Mouse (Mus musculus) CH12.LX (cell line): ENCODE measurements around the gene Kcnn4. TPM values are rescaled to one million over a fixed set of nuclear protein-coding genes. Genes with fewer than 3 reads are reported as not detected.
A peak's percentile ranks its signal among the peaks of the same experiment; 100 is the strongest.

ENCODE experiments used
- DNase-seq: peaks from one replicate; pipeline ENCODE4 v3.0.0-alpha.2; 2013; ENCODE audit errors: extremely low read depth
- H3K27ac ChIP-seq: 2 replicates; pipeline ENCODE4 v1.5.1; 2012; ENCODE audit warnings: low read depth, mild to moderate bottlenecking, control low read depth, moderate library complexity; ENCODE audit not compliant: insufficient read depth
- H3K27me3 ChIP-seq: replicated peaks from 2 replicates; pipeline ENCODE3; 2012; ENCODE audit warnings: inconsistent platforms
- H3K36me3 ChIP-seq, 2 experiments: replicated peaks in 1 of 2; 2 replicates each; pipeline versions ENCODE3 to v1.6.1; 2012; ENCODE audit warnings: inconsistent platforms in 1 of 2, low read length in 1 of 2, mild to moderate bottlenecking in 1 of 2, mixed read lengths in 1 of 2, moderate library complexity in 1 of 2; ENCODE audit not compliant: control insufficient read depth in 1 of 2, insufficient read depth in 1 of 2
- H3K4me1 ChIP-seq, 2 experiments: 2 replicates each; pipeline ENCODE4 v1.6.1; 2012; ENCODE audit warnings: inconsistent platforms in 1 of 2, moderate library complexity in 1 of 2; ENCODE audit not compliant: insufficient read depth in 2 of 2, control insufficient read depth in 1 of 2
- H3K4me2 ChIP-seq: 2 replicates; pipeline ENCODE4 v1.6.1; 2012; ENCODE audit warnings: low read depth, mild to moderate bottlenecking, control low read depth; ENCODE audit not compliant: poor library complexity, insufficient read depth, severe bottlenecking
- H3K4me3 ChIP-seq, 3 experiments: fragments of 150-350 bp in 1 of 3; sonication (generic) in 1 of 3; replicated peaks in 1 of 3; 2 replicates each; pipeline versions ENCODE3 to v1.5.1; 2011 to 2012; ENCODE audit warnings: low read depth in 2 of 3, low read length in 2 of 3, mild to moderate bottlenecking in 2 of 3, moderate library complexity in 2 of 3, control low read depth in 1 of 3, improper control_type of control experiment in 1 of 3, inconsistent platforms in 1 of 3, mixed read lengths in 1 of 3; ENCODE audit not compliant: poor library complexity in 1 of 3
- H3K79me2 ChIP-seq: replicated peaks from 2 replicates; pipeline ENCODE4 v1.6.1; 2012; ENCODE audit warnings: mild to moderate bottlenecking, moderate library complexity; ENCODE audit not compliant: control insufficient read depth, poor library complexity, insufficient read depth, severe bottlenecking; ENCODE audit errors: extremely low read depth
- H3K9ac ChIP-seq: 2 replicates; pipeline ENCODE4 v1.6.1; 2012; ENCODE audit warnings: low read depth, mild to moderate bottlenecking, control low read depth, moderate library complexity; ENCODE audit not compliant: insufficient read depth
- H3K9me3 ChIP-seq: replicated peaks from 2 replicates; pipeline ENCODE3; 2012; ENCODE audit warnings: low read length, inconsistent platforms, mixed read lengths
- BHLHE40 ChIP-seq: IDR thresholded peaks from 2 replicates; pipeline ENCODE4 v1.6.1; 2011; ENCODE audit warnings: mild to moderate bottlenecking, low read depth, low read length, improper control_type of control experiment
- CHD2 ChIP-seq: IDR thresholded peaks from 2 replicates; pipeline ENCODE4 v1.6.1; 2011; ENCODE audit warnings: low read length, improper control_type of control experiment
- E2F4 ChIP-seq: IDR thresholded peaks from 2 replicates; pipeline ENCODE4 v1.6.1; 2011; ENCODE audit warnings: low read depth, low read length, improper control_type of control experiment; ENCODE audit not compliant: insufficient replicate concordance
- ELF1 ChIP-seq: IDR thresholded peaks from 2 replicates; pipeline ENCODE4 v1.6.1; 2014; ENCODE audit warnings: low read depth, mild to moderate bottlenecking, inconsistent platforms, low read length, improper control_type of control experiment
- GABPA ChIP-seq: IDR thresholded peaks from 2 replicates; pipeline ENCODE4 v1.6.1; 2012; ENCODE audit warnings: low read depth, low read length, improper control_type of control experiment, inconsistent platforms; ENCODE audit not compliant: insufficient replicate concordance
- HCFC1 ChIP-seq: IDR thresholded peaks from 2 replicates; pipeline ENCODE4 v1.6.1; 2012; ENCODE audit warnings: low read depth, mild to moderate bottlenecking, inconsistent platforms, low read length, improper control_type of control experiment
- IRF4 ChIP-seq: IDR thresholded peaks from 2 replicates; pipeline ENCODE4 v1.6.1; 2014; ENCODE audit warnings: low read depth, mild to moderate bottlenecking, inconsistent platforms, low read length, improper control_type of control experiment
- MAX ChIP-seq: IDR thresholded peaks from 2 replicates; pipeline ENCODE4 v1.6.1; 2011; ENCODE audit warnings: low read length, improper control_type of control experiment
- MAZ ChIP-seq: IDR thresholded peaks from 2 replicates; pipeline ENCODE4 v1.6.1; 2012; ENCODE audit warnings: low read depth, mild to moderate bottlenecking, inconsistent platforms, low read length, improper control_type of control experiment, moderate library complexity
- MEF2A ChIP-seq: IDR thresholded peaks from 2 replicates; pipeline ENCODE4 v1.6.1; 2014; ENCODE audit warnings: low read depth, mild to moderate bottlenecking, inconsistent platforms, low read length, improper control_type of control experiment, borderline replicate concordance
- MYC ChIP-seq: IDR thresholded peaks from 2 replicates; pipeline ENCODE4 v1.6.1; 2011; ENCODE audit warnings: low read depth, mild to moderate bottlenecking, improper control_type of control experiment, low read length
- POLR2AphosphoS2 ChIP-seq: IDR thresholded peaks from 2 replicates; pipeline ENCODE4 v1.6.1; 2011; ENCODE audit warnings: low read depth, low read length, improper control_type of control experiment
- RAD21 ChIP-seq: IDR thresholded peaks from 2 replicates; pipeline ENCODE4 v1.6.1; 2011; ENCODE audit warnings: low read depth, mild to moderate bottlenecking, low read length, improper control_type of control experiment, moderate library complexity
- RCOR1 ChIP-seq: conservative IDR thresholded peaks from 2 replicates; pipeline ENCODE4 v1.6.1; 2012; ENCODE audit warnings: low read depth, mild to moderate bottlenecking, inconsistent platforms, low read length, improper control_type of control experiment
- SIN3A ChIP-seq: IDR thresholded peaks from 2 replicates; pipeline ENCODE4 v1.6.1; 2012; ENCODE audit warnings: low read length, improper control_type of control experiment, inconsistent platforms
- SMC3 ChIP-seq: IDR thresholded peaks from 2 replicates; pipeline ENCODE4 v1.6.1; 2011; ENCODE audit warnings: low read depth, low read length, improper control_type of control experiment
- TCF12 ChIP-seq: IDR thresholded peaks from 2 replicates; pipeline ENCODE4 v1.6.1; 2014; ENCODE audit warnings: low read depth, mild to moderate bottlenecking, inconsistent platforms, low read length, improper control_type of control experiment
- UBTF ChIP-seq: IDR thresholded peaks from 2 replicates; pipeline ENCODE4 v1.6.1; 2012; ENCODE audit warnings: low read depth, mild to moderate bottlenecking, inconsistent platforms, low read length, improper control_type of control experiment, moderate library complexity
- ZC3H11A ChIP-seq: IDR thresholded peaks from 2 replicates; pipeline ENCODE4 v1.6.1; 2012; ENCODE audit warnings: low read depth, mild to moderate bottlenecking, inconsistent platforms, low read length, improper control_type of control experiment
- ZKSCAN1 ChIP-seq: IDR thresholded peaks from 2 replicates; pipeline ENCODE4 v1.6.1; 2012; ENCODE audit warnings: low read depth, inconsistent platforms, low read length, improper control_type of control experiment, borderline replicate concordance
- ZNF384 ChIP-seq: IDR thresholded peaks from 2 replicates; pipeline ENCODE4 v1.6.1; 2012; ENCODE audit warnings: low read depth, low read length, improper control_type of control experiment, inconsistent platforms
- dilution Hi-C: fragments of 300-500 bp; cut with MboI; formaldehyde crosslinking; loops from 2 replicates; pipeline ENCODE4 v1.14.3; 2020; ENCODE audit warnings: low sequenced_read_pairs; ENCODE audit not compliant: extremely low pct_unique_long_range_greater_than_20kb, extremely low pct_ligation_motif_present
- in situ Hi-C: fragments of 300-500 bp; cut with MboI; formaldehyde crosslinking; loops from 3 replicates; pipeline ENCODE4 v1.14.3; 2019; ENCODE audit warnings: low sequenced_read_pairs, low pct_ligation_motif_present, low pct_unique_long_range_greater_than_20kb, mixed read lengths
- polyA plus RNA-seq: library from polyadenylated mRNA; unstranded; fragments of >175 nt; gene quantifications from 2 replicates; pipeline ENCODE4 v1.2.1, GENCODE M21; 2012; ENCODE audit warnings: low read depth; ENCODE audit not compliant: insufficient read length
- total RNA-seq, 2 experiments: library from RNA; depleted of rRNA; stranded (reverse); fragments of 300-350 nt in 1 of 2; fragments of >200 nt in 1 of 2; gene quantifications; 2 replicates each; pipeline ENCODE4 v1.2.3; 2012 to 2014

Gene Kcnn4
- total and polyA plus RNA-seq, 3 experiments, result 8.2 to 12.9 (median 10.5) TPM

- Histone ChIP-seq H3K9me3 (peaks cover 5% of the 10 kb centered on the region), H3K4me1 (peaks cover 0 to 8% of the 10 kb centered on the region in 2 experiments; a peak in 1 of 4 replicates), H3K27me3 (no peaks in the 10 kb centered on the region), H3K79me2 (no peaks in the 10 kb centered on the region), H3K27ac (no peak overlapping the region), H3K4me2 (no peak overlapping the region), H3K36me3 (peaks cover 23 to 83% of the 10 kb centered on the region in 2 experiments), H3K9ac (no peak overlapping the region), H3K4me3 (no peak overlapping the region)
- TF ChIP-seq TCF12 (no peak), MEF2A (no peak), IRF4 (no peak), SIN3A (no peak), ZNF384 (no peak), GABPA (no peak), RCOR1 (no peak), MAX (no peak), CHD2 (no peak), SMC3 (no peak)
- dilution Hi-C loops, result no loop called here
- no peak for DNase-seq
- in situ Hi-C loops, result no loop called here
Observed at GRCm38 (mm10) chr7:24410831-24411230, 40.8 kb downstream of the Kcnn4 start.

- DNase-seq, result peak; percentile 18
Observed at GRCm38 (mm10) chr7:24413630-24414029, 43.6 kb downstream of the Kcnn4 start.

GRCm38 (mm10) chr7:24415261-24415660 lies 45.2 kb downstream of the Kcnn4 start:
- H3K9me3 ChIP-seq, result peaks cover 5% of the 10 kb centered on the region
- no peak overlapping the region for H3K27ac ChIP-seq
- no peaks in the 10 kb centered on the region for H3K79me2 ChIP-seq
- no peaks in the 10 kb centered on the region for H3K27me3 ChIP-seq
- in situ Hi-C loops (no loop called here), dilution Hi-C loops (no loop called here)
- H3K4me3 ChIP-seq, result no peak overlapping the region
- peaks cover 0 to 8% of the 10 kb centered on the region in 2 experiments; a peak in 1 of 4 replicates for H3K4me1 ChIP-seq
- no peak overlapping the region for H3K9ac ChIP-seq
- peaks cover 25 to 78% of the 10 kb centered on the region in 2 experiments for H3K36me3 ChIP-seq
- no peak overlapping the region for H3K4me2 ChIP-seq
- DNase-seq, result no peak
- TF ChIP-seq E2F4 (no peak), UBTF (no peak), ZC3H11A (no peak), HCFC1 (no peak), MYC (no peak), MAZ (no peak), GABPA (no peak)

More at GRCm38 (mm10) chr7:24413630-24414029, 43.6 kb downstream of the Kcnn4 start:
- no peak for TF ChIP-seq POLR2AphosphoS2
- TF ChIP-seq MAX, result no peak
- no peak for TF ChIP-seq ELF1
- TF ChIP-seq ZKSCAN1, result no peak
- TF ChIP-seq RAD21, result no peak
- no peak for TF ChIP-seq TCF12
- TF ChIP-seq BHLHE40, result no peak
- no peak for TF ChIP-seq HCFC1
- peaks cover 20 to 78% of the 10 kb centered on the region in 2 experiments for H3K36me3 ChIP-seq
- dilution Hi-C loops, result no loop called here
- H3K79me2 ChIP-seq, result no peaks in the 10 kb centered on the region
- H3K4me3 ChIP-seq, result no peak overlapping the region
- H3K9me3 ChIP-seq, result peaks cover 5% of the 10 kb centered on the region
- peaks cover 0 to 8% of the 10 kb centered on the region in 2 experiments; a peak in 1 of 4 replicates for H3K4me1 ChIP-seq
- in situ Hi-C loops, result no loop called here
- no peak overlapping the region for H3K9ac ChIP-seq
- no peak overlapping the region for H3K27ac ChIP-seq
- H3K4me2 ChIP-seq, result no peak overlapping the region
- no peaks in the 10 kb centered on the region for H3K27me3 ChIP-seq
